Mouse (Mus musculus): ENCODE results near the gene Spop.
A peak's percentile ranks its signal among the peaks of the same experiment; 100 is the strongest.

Gene Spop

DNA sequence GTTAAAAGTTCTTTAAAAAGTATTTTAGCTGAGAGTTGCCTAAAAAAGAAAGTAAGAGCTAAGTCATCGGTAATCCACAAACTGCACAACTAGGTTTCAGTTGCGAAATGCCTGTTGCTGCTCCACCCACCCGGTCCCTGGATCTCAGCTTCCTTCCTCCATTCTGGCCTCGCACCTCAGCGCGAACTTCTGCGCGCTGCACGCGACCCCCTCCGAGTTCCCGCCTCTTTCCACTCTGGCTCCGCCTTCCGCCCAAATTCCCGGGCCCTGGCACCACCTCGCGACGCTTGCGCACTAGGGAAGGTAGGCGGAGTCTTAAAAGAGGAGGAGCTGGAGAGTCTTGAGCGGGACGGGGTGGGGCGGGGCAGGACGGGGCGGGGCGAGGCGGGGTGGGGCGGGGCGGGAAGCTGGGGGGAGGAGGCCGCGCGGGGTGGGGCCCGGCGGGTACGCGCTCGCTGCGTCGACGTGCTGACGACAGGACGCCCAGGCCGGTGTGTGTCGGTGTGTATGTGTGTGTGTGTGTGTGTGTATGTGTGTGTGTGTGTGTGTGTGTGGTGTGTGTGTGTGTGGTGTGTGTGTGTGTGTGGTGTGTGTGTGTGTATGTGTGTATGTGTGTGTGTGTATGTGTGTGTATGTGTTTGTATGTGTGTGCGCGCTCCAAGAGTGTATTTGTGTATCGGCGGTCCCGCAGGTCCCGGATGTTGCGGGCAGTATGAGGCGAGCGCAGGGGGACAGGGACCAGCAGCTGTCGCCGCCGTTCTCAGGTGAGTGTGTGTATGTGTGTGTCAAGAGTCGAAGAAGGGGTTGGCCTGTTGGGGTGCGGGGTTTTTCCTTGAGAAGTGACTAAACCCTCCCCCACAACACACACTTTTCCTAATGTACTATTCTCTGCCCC lies at the start of gene Spop:
Spop (plus strand) TSS at position 440 of the 895 bp plus-strand sequence.
- peak; percentile 89 to 92 for DNase-seq

DNA sequence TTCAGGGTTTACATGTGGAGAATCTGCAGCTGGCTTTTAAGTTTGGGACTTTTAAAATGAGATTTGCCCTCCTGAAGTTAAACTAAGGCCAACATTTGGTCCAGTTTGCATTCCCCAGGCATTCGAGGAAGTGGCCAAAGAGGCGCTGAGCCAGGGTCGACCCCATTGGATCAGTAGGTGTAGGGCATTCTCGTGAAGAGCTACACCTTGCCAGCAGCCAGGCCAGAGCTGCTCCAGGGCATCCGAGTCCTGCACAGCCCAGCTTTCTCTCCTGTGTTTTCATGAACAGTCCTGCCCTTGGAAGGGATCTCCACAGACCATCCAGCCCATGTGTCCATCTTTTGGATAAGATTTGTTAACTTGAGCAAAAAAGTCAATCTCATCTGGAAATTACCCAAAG lies 49.5 kb upstream of the Spop start:
- DNase-seq, result no peak

DNA sequence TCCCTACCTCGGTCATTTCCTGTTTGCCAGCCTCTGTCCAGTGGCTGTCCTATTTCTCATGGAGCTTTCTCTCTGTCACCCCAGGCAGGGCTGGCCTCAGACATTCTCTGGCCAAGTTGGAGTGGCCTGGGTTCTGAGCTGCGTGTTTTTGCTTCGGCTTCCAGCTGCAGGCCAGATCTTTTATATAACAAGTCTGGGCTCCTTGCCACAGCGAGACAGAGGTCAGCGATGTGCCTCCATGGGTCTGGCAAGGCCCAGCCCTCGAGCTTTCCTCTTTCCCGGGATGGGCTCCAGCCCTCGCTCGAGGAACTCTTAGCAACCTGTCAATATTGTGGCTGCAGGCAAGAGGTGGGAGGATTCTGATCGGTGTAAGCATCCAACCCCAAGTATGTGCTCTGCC lies 48.3 kb upstream of the Spop start:
- DNase-seq, result peak in 1 of 2 experiments; percentile 44

DNA sequence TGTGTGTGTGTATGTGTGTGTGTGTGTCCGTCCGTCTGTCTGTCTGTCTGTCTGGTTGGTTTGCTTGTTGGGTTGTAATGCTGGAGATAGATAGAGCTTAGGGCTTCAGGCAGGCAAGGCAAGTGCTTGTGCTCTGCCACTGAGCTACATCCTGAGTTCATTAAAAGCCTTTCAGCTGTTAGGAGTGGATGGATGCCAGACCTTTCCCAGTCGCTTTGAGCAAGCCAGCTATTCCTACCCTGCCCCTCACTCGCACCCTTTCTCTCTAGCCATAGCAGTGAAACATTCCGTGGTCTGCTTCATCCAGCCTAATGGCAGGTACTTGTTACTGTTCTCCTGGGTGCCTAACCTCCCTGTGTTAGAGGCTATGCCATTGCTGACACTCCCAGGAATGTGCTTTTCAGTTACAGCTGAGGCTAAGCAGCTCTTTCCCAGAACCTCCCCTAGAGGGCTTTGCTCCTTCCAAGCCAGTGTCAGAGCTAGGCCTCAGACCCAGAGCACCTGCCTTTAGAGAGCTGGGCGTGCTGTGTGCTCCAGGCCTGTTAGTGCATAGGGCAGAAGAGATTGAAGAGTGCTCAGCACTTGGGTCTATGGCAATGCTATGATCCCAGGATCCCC lies 47.5 kb upstream of the Spop start:
- DNase-seq, result peak; percentile 46 to 51

DNA sequence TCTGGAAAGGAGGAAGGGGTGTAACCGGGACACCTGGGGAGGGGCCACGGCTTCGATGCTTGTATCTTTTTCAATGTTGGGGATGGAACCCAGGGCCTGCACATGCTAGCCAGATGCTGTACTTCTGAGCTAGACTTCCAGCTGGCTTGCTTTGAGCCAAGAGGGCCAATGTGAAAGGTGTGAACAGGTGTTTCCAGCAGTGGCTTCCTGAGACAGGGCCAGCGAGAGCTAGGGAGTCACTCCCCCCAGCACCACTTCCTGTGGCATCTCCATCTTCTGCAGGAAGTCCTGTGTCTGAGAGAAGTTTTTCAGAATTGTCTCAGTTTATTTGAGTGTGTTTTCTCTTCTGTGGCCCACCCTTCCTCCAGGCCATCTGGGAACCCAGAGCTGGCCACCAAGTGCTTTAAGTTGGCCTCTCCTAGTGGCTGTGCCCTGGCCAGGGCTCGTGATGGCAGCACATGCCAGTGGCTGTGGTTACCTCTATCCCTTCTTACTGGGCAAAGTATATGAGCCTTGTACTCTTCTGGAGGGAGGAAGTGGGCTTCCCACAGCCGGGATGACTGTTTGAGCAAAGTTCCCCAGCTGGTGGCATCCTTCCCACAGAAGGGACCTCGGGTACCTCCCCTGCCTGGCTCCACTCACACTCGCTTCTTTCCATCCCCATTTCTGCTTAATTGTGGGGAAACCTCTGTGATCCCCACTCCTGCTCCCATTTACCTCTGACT lies 46.7 kb upstream of the Spop start:
- DNase-seq, result no peak

DNA sequence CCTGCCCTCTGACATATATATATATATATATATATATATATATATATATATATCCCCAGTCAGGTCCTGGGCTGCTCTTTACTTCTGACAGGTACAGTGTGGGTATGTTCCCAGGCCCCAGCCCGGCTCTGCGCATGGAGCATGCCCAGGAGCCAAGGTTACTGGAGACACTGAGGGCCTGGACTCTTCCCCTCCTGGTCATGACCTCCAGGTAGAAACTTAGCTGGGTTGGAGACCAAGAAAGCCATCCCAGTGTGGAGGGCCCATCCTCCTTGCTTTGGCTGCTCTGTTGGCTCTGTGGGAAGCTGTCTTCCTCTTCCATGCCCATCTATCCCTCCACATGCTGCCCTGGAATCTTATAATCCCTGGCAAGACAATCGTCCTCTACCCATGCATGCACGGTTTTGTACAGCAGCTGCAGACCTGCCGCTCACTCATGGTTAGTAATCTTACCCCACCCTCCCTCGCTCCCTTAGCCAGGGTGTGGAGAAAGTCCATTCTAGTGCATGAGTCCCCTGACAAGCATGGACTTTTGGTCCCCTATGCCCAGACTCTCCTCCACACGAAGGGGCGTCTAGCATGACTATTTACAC lies 45.6 kb upstream of the Spop start:
- DNase-seq, result no peak

DNA sequence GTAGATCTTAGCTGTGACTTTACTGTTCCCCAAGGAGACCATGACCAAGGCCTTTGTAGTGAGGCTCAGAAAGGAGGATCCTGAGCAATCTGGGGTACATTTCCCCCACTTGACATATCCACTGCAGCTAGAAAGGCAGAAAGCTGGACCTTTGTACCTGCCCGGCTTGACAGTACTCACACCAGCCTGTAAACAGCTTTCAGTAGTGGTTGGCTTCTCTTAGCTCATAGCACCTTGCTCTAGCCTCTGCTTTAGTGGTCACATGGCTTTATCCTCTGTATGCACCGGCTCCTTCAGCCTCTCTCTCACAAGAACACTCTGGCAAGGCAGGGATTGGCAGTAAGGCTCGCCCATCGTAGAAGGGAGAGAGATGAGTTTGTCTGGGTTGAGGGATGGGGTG lies 45.0 kb upstream of the Spop start:
- no peak for DNase-seq

DNA sequence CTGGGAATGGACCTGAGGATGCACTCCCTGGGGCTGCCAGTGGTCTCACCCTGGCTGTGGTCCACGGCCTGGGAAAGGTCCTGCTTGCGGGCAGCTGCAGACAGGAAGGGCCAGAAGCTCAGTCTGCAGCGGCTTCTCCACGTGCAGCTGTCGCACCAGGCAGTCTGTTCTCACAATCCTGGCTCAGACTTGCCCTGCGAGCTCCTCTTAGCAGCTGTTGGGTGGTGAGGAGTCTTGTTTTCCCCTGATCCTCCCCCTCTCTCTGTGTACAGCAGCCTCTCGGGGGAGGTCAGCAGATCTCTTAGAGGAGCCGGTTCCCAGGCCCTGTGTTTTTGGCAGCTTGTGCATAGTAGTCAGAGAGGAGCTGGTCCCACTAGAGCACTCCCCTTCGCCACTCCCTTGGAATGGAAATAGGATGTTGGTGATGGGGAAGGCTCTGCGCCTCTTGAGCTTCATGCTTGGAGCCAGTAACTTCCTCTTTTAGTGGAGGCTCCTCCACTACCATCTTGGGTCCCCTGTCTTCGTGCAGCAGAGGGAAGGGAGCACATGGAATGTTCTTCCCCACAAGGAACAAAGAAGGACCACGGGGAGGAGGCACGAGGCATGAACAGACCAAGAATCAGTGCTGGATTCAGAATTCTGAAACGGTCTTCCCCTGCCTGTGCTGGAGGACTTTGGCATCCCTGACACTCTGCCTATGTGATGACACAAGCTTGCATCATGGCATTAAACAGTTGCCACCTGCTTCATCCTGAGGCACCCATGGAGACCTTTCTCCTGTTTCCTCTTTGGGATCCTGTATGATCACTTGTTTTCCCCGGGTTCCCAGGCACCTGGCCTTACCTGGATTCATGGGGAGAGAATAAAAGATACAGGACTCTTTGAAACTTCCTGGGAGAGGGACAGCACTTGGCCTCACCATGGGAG lies 43.7 kb upstream of the Spop start:
- DNase-seq, result no peak

DNA sequence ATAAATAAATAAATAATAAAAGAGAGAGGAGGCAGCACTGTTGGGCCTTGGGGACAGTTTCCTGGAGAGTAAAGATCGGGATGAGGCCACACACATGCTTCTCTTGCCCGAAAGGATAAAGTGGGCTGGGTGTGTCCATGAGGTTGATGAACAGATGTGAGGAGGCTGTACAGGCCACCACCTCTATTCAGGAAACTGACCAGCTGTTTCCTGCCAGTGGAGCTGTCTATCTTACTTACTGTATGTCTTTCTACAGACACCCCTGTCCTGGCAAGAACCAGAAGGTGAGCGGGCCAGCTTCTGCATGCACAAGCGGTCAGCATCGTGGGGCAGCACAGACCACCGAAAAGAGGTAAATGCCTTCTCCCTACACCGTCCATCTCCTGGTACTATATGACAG lies 42.7 kb upstream of the Spop start:
- no peak for DNase-seq

DNA sequence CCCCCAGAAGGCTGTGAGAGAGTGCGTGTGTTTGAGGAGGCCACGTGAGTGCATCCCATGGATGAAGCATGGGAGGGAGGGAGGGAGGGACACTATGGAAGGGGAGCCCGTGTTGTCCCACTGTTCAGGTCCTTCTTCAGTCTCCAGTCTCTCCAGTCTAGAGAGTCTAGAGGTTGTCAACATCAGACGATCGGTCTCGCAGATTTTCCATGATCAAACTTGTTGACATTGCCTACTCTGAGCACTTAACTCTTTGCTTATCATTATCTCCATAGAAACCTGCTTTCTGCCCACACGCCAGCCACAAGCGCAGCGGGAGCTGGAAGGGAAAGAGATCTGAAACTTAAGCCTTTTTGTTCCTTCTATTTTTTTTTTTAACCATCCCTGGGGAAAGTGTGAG lies 35.0 kb upstream of the Spop start:
- DNase-seq, result no peak

DNA sequence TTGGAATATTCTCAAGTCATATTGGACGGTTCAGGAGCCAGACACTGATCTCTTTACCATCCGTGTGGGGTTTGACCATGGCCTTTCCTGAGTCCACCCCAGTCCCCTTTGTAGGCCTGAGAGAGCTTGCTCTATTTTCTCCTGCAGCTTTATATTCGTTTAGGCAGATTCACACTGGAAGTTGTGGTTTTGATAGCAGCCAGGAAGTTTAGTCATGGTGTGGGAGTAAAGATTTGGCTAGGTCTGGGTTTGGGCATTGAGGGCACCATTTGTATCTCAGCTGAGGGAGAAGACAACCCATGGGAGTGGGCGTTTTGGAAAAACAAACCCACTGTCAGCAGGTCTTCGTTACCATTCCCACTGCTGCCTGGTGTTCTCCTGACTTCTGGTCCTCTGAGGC lies 34.3 kb upstream of the Spop start:
- no peak for DNase-seq

DNA sequence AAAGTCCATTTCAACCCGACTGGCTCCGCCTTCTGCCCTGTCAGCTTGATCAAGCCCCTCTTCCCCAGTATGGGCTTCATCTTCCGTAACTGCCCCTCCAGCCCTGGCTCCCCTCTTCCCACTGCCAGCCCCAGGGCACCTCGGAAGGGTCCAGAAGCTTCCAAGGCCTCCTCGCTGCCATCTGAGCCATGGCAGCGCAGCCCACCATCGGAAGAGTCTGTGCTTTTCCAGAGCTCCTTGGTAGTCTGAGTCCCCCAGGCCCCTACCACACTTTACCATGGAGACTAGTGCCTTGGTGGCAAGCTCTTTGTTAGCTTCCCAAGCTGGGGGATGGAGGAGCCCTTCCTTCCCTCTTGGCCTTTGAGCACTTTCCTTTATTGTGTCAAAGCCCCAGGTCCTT lies 33.2 kb upstream of the Spop start:
- no peak for DNase-seq

DNA sequence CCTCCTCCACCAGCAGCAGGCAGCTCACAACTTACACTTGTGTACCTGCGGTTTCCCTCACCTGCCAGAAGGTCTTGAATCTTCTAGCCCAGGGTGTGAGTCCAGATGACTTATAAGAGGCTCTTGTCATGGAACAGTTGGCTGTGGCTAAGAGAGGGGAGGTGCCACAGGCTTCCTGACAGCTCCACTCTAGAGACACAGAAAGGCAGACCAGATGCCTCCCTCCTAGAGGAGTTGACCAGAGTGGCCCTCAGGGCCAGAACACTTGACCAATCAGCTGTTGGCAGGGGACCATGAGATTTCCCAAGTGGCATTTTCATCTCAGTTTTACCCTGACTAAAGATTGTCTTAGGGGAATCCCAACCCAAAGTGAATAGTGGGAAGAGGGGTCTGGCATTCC lies 32.7 kb upstream of the Spop start:
- no peak for DNase-seq

DNA sequence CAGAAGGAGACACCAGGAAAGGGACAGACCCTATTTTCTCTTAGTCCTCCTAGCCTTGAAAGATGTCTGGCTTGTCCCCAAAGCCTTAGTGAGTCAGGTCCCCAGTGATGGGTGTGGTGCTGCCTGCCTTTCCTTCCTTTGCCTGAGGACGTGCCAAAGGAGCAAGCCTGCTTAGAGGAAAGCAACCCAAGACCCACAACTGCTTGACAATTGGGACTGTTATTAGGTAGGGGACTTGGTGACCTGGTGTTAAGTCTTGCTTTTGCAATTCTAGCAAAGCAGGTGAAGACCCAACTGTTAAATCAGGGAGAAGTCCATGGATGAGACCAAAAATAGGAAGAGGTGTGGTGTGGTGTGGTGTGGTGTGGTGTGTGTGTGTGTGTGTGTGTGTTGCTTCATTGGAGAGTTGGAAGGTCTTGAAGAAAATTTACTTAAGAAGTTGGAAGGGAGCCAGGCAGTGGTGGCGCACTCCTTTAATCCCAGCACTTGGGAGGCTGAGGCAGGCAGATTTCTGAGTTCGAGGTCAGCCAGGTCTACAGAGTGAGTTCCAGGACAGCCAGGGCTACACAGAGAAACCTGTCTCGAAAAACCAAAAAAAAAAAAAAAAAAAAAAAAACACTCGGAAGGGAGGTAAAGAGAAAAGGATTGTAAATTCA lies 30.4 kb upstream of the Spop start:
- DNase-seq, result no peak

DNA sequence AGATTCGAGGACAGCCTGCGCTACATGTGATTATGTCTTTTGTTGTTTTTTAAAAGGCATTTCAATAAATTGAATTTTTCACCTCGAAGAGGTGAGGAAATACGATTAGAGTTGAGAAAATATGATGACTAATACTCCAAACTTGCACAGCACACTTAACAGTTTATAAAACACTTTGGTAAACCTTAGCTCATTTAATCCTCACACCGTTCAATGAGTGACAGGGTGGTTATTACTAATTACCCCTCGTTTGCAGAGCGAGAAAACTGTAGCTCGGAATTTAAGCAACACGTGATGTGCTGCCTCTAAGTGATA lies 29.9 kb upstream of the Spop start:
- no peak for DNase-seq

DNA sequence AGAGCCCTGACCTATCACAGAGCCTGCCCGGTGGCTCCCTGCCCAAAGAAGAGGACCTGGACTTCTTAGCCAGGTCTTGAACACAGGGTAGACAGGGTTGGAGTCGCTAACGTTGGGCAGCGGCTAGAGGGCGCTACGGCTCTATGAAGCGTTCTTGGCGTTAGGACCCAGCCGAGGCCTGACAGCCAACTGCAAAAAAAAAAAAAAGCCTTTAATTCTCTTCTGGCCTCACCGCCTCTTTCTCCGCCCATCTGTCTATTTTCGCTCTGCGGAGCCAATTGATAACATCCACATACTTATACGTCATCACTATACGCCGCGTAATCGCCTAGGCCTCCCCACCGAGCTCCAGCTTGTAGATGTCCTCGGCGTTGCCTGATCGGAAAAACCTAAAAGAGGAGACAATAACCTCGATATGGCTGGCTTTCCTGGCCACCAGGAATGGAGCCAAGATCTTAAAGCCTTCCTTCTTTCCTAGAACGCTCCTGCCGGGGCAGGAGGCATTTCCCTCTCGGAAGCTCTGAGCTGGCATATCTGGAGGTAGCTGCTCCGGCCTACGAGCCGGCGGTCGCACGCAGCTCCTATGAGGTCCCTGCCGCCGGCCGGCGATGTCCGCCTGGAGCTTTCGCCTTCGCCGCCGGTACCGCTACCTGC lies 29.4 kb upstream of the Spop start, which contains the start of gene Slc35b1:
Slc35b1 (plus strand) TSS at position 374 of the 654 bp plus-strand sequence.
- peak; percentile 96 for DNase-seq

DNA sequence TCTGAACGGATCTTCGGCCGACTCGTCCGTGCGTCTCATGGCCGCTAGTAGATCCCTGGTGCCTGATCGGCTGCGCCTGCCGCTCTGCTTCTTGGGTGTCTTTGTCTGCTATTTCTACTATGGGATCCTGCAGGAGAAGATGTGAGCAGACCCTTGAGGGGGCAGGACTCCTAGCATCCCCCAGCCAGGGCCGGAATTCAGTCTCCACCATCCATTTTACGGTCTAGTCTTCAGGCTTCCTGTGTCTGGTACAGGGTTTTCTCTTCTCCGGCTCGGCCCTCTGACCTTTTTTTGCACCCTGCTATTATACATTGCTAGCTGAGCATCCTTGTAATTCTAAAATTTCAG lies 28.9 kb upstream of the Spop start:
- no peak for DNase-seq

DNA sequence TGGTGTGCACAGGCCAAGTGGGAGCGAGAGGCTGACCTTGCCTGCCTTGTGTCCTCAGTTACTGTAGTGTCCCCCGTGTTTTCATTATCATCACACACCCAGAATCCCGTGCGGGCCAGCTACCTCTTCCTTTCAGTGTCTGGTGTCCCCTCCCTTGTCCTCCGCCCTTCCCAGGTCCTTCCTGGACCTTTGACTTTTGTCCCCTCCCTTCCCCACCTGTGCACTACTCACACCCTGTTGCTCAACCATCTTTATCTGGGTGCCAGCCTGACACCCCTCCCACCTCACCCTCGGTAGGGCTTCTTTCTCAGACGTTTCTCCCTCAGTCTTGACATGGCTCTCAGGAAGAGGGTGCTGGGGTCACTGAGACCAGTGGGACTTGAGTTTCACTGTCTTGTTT lies 26.5 kb upstream of the Spop start:
- no peak for DNase-seq

DNA sequence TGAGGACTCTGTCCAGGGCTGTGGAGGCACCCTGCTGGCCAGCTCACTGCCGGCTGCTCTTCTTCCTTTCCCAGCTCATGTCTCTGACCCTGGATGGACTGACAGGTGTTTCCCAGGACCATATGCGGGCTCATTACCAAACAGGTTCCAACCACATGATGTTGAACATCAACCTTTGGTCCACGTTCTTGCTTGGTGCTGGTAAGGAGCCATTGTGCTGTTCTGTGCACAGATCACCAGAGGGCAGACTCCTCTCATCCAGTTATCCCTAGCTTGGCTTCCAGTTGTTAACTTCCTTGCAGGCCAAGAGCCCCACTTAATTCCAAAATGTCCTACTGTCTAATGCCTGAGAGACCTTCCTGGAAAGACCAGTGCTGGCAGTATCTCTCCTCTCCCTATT lies 24.9 kb upstream of the Spop start:
- peak; percentile 60 to 67 for DNase-seq

DNA sequence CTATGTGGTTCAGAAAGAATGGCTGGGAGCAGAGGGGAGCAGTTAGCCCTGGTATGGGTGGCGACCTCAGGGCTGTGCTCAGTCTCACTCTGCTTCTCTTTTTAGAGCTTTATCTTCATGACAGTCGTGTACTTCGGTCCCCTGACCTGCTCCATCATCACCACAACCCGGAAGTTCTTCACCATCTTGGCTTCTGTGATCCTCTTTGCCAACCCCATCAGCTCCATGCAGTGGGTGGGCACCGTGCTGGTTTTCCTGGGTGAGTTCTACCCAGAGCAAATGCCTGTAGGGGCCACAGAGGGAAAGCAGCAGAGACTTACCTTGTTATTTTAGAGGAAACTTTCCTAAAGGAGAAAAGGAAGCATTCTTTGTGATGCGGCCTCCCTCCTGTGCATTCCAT lies 23.5 kb upstream of the Spop start:
- no peak for DNase-seq

DNA sequence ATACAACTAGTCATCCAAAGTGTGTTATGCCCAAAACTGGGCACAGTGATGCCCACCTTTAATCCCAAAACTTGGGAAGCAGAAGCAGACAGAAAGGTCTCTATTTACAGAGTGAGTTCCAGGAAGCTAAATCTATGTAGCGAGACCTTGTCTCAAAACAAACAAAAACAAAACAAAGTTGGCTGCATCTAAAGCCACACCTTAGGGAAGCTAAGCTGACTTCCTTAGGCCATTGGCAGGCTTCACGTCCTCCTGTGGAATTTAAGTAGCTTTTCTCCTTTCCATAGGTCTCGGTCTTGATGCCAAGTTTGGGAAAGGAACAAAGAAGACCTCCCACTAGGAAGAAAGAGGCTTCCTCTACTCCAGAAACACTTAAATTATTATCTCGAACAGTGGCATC lies 22.7 kb upstream of the Spop start:
- no peak for DNase-seq

All from cerebellum, postnatal 14 days (tissue).